Mouse (Mus musculus): Measurements from ENCODE around the gene Rnf183.
A peak's percentile ranks its signal among the peaks of the same experiment; 100 is the strongest.

The Rnf183 gene

DNA sequence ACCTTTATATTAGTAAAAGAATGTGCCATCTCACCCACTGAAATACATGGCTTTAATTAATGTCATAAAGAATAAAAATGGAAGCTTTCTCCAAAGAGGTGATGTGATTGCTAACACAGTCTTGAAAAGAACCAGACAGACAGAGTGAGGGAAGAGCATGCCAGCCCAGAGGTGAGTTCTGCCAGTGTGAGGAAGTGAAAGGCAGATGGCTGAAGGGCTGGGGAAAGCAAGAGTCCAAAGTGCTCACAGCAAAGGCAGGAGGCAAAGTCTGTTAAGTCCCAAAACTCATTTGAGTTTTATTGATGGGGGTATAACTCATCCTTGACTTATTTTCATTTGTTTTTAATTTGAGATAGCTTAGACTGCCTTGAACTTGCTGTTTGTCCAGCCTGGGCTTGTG, 4.4 kb downstream of the Rnf183 start:
- no peak for DNase-seq (ENCODE audit: low read depth)

DNA sequence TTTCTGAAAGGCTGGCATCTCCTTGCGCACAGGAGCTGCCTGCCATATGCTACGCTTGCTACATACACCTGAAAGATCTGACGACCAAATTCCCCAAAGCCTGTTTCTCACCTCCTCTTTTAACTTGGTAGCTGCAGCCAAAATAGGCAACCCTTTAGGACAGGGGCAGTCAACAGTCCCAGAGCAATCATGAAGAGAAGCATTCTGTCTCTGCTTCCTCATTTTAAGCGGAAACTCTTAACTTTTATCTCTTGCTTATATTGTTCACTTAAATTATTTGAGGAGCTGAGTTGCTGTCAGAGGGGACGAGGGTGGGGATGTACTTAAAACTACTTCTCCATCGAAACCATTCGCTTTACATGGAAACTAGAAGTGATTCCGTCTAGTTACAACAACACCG, 5.4 kb downstream of the Rnf183 start:
- no peak for DNase-seq (ENCODE audit: low read depth)

DNA sequence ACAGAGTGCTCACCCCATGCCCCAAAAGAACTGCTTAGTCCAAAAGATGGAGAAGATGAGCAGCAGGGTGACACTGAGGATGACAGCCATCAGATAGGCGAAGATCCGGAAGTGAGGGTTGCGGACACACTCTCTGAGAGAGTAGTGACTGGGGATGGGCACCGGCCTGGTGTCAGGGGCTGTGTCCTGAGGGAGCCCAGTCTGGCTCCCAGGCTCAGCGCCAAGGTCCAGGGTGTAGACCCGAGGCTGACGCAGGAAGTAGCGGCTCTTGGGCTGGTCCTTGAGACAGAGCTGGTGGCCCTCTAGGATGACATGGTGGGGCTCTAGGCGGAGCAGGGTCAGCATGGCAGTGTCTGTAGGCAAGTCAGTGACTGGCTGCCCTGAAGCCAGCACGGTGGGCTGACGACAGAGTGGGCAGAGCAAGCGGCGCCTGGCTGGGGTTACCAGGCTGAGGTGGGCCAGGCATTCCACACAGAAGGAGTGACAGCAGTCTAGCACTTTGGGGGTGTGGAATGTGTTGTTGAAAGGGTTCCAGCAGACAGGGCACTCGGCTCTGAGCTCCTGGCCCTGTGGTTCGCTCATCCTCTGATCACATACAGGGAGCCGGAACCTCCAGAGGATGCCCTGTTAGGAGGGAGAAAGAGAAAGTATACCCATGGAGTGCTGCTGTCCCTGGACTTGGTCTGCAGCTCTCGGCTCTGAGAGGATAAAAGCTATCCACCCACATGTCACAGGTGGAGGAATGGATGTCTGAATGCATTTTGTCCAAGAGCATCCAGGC, 6.9 kb downstream of the Rnf183 start:
- no peak for DNase-seq (ENCODE audit: low read depth)

DNA sequence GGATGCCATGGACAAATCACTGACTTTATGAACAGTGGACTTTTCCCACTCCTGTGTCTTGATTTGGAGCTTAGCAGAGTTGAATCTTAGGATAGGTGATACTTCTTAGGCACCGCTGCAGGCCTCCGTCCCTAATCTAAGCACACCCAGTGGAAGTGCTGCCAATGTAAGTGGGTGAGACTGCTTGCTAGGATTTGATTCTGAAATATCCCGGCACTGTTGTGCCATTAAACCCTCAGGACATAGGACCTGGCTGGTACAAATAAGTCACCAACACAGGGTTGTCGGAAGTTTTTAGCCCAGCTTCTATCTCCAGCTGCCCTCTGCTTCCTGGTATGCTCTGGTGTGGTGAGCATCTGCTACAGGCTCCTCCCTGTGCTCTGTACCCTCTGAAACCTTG, 9.2 kb downstream of the Rnf183 start:
- no peak for DNase-seq (ENCODE audit: low read depth)

DNA sequence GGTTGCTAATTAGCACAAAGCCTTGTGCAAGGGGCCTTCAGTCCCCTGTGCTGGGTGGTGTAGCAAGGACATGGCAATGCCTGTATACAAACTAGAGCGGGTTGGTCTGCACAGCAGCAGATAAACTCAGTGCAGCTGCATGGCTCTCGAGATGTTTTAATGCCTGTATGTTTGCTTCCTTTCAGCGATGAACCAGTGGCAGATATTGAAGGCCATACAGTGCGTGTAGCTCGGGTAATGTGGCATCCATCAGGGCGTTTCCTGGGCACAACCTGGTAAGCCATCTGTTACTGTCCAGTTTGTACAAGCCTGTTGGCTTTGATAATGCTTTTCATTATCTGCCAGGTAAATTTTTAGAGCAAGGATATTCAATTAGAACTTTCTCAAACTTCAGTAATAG, 16.0 kb downstream of the Rnf183 start:
- no peak for DNase-seq (ENCODE audit: low read depth)

DNA sequence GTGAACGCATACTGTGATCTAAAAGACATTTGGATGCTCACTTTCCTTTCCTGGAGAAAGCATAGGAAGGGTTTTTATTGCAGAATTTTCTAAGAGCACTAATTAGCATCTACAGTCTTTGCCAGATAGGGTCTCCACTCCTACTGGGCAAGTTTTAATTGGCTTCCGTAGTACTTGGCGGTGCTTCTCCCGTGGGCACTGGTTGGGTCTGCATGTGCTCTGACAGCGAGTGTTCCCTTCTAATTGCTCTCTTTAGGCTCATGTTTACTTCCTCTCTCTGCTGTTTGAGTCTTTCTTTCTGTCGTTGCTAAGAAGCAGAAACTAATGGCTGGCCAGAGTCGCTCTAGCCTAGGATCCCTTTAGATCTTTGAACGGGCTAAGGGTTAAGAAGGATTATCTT, 16.6 kb downstream of the Rnf183 start:
- DNase-seq (ENCODE audit: low read depth), result no peak

DNA sequence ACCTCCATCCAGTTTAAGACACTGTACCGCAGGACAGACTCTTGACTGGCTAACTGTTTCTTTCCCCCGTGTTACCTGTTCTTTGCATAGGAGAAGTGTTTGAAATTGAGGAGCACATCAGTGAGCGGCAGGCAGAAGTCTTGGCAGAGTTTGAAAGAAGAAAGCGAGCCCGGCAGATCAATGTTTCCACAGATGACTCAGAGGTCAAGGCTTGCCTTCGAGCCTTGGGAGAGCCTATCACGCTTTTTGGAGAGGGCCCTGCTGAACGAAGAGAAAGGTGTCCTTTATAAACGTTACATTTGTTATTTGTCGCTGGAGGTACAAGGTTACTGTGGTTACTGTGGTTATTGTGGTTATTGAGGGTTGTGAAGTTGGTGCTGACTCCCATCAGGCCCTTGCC, 23.4 kb downstream of the Rnf183 start:
- DNase-seq (ENCODE audit: low read depth), result no peak

DNA sequence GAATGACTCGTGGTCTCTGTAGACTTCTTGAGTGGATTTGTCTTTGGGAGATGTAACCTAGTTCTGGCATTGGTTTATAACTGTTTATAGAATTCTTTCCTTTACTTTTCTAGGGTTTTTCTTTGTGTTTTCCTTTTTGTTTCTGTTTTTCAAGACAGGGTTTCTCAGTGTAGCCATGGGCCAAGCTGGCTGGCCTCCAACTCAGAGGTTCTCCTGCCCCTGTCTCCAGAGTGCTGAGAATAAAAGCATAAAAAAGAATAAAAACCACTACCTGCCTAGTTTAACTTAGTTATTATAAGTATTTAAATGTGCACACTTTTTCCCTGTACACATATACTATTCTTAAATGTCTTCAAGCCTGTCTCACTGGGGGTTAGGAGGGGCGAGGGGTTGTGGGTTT, 24.7 kb downstream of the Rnf183 start:
- no peak for DNase-seq (ENCODE audit: low read depth)

DNA sequence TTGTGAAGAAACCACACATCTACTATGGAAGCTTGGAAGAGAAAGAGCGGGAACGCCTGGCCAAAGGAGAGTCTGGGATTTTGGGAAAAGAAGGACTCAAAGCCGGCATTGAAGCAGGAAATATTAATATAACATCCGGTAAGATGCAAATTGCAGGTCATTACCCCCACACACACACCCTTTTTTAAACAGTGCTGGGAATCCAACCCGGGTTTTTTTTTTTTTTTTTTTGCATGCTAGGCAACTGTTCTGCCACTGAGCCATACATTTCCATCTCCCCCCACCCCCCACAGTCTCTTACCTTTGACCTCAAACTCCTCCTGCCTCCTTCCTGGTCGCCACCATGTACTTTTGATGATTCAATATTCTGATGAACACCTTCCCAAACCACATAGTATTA, 25.4 kb downstream of the Rnf183 start:
- DNase-seq (ENCODE audit: low read depth), result no peak

DNA sequence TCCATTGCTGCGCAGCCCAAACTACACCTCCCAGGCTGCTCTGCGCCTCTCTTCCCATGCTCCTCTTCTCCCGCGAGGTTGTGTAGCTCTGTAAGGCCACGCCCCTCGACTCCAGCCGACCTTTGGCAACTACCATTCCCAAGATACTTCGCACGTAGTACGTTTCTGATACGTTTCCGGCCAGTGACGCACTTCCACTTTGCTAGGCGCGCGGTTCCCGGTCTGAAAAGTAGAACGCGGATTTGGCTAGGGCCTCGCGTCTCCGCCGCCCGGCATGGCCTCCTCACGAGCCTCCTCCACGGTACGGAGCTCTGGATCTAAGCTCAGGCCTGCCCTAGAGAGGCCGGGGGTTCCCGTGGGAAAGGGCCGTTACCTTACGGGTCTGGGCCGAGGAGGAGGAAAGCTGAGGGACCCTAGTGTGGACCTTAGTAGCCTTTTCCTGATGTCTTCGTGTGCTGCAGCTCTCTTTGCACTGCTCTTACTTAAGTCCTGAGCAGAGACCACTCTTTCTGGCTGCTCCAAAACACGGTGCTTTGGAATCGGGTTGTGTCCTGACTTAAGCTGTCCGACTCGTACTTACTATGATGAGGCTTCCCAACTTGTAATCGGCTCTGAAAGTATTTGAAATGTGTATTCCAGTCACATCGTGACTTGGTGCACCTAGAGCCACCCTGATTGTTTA, 26.3 kb downstream of the Rnf183 start, which contains the start of the genes Cdc26 and Prpf4:
Gene Cdc26 (minus strand): TSS at position 42 of the 682 bp plus-strand sequence.
Gene Prpf4 (plus strand): TSS at position 197 of the 682 bp plus-strand sequence.
- DNase-seq (ENCODE audit: low read depth), result peak; percentile 99

DNA sequence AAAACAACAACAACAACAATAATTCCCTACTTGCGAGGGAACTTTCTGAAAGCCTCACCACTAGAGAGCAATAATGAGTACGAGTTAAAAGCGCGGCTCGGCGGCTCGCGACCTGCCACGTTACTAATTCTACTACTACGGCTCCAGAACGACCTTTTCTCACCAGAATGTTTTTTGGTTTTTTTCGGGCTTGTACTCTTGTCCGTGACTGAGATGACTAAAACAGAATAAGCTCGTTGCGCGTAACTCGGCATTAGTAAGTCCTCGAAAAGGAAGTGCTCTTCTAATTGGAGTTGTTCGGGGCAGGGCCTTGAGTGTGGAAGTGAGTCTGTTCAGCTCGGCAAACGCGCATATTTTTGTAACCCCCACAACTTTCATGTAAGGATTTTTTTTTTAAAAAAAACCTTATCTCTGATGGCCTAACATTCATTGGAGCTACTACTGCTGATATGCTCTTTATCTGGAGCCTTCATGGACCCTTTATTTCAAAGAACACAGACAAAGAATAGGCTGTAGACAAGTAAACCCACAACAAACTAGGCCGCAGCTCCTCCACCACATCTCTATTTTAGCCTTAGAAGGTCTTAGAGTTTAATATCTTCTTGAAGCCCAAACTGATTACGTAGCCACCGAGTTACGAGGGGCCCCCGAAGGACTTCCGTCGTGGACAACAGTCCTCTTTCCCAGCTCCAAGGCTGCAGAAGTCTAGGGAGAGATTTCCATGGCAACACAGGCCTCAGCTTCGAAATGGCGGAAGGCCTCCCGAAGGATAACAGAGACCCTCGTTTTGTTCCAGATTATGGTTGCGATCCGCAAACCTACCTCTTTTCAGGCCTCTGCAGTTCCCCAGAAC, 27.1 kb downstream of the Rnf183 start:
- peak; percentile 58 for DNase-seq (ENCODE audit: low read depth)

DNA sequence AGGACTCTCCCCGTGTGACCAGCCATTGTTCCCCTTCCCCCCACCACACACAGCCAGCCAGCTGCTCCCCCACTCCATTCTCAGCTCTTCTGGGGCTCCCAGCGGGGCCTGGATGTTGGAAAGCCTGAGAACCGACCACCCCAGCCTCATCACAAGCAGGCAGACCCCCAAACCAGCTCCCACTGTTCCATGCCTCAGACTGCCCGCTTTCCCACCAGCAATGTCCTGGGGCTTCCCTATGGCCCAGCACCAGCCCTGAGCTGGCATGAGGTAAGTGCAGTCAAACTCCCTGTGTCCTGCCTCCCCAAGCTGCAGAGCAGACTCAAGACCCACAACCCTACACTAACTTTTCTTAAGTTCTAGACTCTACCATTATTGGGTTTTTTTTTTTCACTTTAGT, 28.9 kb downstream of the Rnf183 start:
- DNase-seq (ENCODE audit: low read depth), result no peak

DNA sequence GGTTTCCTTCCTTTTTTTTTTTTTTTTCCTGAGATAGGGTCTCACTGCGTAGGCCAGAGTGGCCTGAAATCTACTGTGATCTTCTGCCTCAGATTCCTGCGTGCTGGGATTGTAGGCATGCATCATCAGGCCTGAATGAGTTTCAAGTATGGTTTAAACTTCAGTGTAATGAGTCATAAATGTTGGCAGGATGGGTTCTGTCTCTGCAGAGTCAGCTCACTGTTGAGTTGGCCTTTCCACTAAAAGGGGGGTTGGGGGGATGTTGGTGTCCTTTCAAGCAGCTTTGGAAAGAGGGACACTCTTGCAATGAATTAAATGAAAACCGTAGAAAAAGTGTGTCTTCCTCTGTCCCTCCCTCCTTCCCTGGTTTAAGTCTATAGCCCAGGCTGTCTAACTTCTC, 36.1 kb downstream of the Rnf183 start:
- no peak for DNase-seq (ENCODE audit: low read depth)

DNA sequence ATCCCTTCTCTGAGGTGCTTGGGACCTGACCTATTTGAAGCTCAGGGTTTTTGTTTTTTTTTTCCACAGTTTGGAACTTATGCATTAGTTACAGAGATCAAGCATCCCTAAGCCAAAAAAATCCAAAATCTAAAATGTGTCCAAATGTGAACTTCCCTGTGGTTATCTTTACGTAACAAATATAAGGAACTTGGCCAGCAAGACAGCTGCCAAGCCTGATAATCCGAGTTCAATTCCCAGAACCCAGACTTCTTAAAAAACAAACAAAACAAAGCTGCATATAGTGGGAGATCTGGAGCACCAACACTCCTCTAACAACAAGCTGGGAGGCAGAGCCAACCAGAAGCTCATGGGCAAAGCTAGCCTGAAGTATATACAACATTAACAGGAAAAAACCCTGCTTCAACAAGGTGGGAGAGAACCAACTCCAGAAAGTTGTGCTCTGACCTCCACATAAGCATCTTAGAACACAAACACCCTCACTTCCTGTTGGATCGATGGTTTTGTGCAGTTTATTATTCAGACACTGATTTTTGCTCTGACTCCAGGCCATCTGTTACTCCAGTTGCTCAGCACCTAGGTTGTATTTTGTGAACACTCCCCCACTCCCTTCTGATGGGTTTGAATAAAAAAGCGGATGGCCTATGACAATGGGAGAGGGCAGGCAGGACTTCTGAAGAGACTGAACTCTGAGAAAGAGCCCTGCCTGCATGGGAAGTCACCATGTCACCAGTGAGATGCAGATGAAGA, 37.3 kb downstream of the Rnf183 start:
- DNase-seq (ENCODE audit: low read depth), result no peak

DNA sequence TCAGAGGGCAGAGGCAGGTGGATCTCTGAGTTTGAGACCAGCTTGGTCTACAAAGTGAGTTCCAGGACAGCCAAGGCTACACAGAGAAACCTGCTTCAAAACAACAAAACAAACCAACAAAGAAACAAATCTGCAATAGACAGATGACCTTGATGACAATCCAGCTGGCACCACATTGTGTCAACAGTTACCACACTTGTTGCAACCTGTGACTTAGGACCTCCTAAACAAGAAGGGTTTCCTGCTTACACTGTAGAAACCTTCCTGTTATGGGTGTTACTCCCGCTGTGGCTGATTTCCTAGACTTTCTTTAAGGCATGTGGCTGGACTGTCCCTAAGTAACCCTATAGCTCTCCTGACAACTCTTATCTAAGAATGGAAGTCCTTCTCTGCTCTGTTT, 39.2 kb downstream of the Rnf183 start:
- DNase-seq (ENCODE audit: low read depth), result no peak

DNA sequence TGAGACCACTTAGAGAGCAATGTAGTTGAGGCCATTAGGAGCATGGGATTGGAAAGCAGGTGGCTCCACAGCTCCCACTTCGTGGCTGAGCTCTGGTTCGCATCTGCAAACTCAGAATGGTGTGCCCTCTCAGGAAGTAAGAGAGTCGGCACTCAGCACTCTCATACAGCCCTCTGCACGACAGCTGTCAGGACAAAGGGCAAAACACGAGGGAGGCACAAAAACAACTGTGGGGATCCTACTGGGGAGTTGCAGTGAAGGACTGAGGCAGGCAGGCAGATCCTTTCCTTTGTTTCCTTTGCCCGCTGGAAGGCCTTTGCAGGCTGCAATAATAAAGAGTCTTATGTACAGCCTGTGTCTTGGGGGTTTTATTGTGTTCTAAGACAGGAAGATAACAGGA, 41.6 kb downstream of the Rnf183 start:
- no peak for DNase-seq (ENCODE audit: low read depth)

DNA sequence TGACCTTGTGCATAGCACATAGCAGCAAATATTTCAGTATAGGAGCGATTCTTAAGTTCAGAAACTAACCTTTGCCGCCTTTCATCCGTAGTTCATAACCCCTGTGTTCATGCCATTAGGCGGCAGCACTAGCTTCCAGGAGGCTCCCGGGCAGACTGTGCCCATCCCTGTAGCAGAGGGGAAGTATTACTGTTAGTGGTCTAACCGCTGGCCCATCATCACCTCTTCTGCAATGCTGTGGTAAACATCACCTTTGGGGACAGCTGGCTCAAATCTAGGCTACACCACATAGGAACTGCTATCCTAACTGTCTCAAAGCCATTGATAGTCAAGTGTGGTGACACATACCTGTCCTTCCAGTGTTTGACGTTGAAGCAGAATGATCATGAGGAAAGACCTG, 43.2 kb downstream of the Rnf183 start:
- DNase-seq (ENCODE audit: low read depth), result no peak

DNA sequence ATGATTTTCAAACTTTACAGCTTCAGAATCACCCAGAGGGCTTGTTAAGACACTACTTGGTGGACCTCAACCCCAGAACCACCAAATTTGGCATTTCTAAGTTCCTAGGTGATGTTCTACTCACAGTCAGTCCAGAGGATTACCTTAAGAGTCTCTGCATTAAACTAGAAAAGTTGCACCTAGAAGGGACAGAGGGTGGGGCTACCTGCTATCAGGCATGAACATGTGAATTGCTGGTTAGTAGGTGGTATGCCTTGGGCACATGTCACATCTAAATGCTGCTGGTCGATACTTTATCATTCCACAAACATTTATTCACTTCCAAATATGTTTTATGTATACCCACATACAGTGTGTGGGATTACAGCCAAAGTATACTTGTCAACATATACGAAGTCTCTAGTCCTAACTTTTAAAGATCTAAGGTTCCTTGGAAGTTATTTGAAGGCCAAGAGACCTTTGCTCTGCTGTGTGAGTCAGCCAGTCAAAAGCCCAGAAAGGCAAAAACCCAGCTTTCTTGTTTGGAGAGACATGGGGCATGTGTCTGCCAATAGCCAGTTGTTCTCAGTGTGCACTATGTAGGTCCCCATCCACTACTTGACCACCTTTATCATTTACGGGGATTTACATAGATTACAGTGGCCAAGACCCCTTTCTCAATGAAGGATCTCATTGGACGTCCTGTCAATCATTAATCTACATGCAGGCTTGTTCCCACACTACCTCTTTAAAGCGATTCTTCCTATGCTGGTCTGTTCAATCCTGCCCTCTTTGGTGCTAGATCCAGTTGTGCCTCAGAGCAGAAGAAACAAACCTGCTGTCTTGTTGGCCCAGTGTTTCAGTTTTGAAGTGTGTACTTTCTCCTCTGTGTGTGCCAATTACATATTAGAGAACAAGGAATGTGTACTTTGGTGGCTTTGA, 45.2 kb downstream of the Rnf183 start:
- DNase-seq (ENCODE audit: low read depth), result no peak

DNA sequence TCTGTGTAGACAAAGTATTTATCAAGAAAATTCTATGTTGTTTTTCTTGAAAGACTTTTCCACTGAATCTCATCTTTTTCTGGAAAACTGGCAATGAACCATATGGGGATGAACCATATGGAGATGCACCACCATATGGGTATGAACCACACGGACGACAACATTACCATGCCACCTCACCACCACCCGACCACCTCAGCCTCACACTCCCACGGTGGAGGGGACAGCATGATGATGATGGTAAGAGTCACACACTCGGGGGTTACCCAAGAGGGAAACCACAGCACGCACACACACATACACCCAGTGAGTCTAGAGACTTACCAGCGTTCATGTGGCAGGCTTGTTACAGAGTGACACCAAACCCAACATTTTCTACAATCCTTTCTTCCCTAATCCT, 49.6 kb downstream of the Rnf183 start:
- DNase-seq (ENCODE audit: low read depth), result no peak

DNA sequence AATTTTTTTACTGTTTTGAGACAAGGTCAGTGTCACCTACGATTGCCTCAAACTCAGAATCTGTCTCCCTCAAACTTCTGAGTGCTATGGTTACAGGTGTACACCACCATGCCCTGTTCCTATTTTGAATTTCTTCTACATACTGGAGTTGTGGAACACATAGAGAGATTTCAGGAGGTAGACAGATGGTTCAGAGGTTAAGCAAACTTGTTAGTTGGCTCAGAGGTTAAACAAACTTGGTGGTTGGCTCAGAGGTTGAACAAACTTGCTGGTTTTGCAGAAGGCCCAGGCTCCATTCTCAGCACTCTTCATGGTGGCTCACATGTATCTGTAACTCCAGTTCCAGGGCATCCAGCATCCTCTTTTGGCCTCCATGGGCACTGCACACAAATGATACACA, 50.9 kb downstream of the Rnf183 start:
- DNase-seq (ENCODE audit: low read depth), result no peak

DNA sequence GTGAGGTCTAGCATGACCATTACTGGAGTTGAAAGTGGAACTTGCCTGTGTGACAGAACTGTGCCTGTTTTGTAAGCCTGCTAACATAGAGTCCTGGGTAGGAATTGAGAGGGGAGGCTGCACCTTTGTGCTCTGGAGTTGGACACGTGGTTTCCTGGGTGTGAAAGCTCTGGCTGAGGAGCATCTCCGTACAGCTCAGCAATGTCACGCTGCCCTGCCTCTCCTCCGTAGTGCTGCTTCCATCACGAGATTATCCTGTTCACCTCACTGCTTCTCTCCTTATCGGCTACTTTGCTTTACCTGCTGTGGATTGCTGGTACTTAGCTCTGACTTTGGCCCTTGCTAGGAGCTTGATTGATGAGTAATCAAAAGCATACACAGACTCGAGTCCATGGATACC, 51.3 kb downstream of the Rnf183 start:
- DNase-seq (ENCODE audit: low read depth), result no peak
